7 mouse cellular contexts compared by ENCODE assay signal in genomic region chr13:73505686-73506467, GRCm38 (mm10). TPM values are rescaled to one million over a fixed set of nuclear protein-coding genes. Genes with fewer than 3 reads are reported as not detected.
DNase-seq lines count a peak whose midpoint lies in the region; ATAC-seq and TF ChIP-seq lines count a peak whose summit lies in the region.

No protein-coding gene starts in this region.

- no peak overlapping the region for H3K27ac ChIP-seq in hindbrain, postnatal 0 days

- no peak overlapping the region for H3K4me3 ChIP-seq in hindbrain, postnatal 0 days (ENCODE audit: low read length)

- peak; percentile 86 for TF ChIP-seq CTCF in hindbrain, postnatal 0 days (IDR thresholded peaks at IDR 0.05; ENCODE audit: low read depth)

- no peaks in the 10 kb centered on the region for H3K27me3 ChIP-seq in hindbrain, postnatal 0 days (ENCODE audit: insufficient read depth, low read length)

- peak; percentile 85 for DNase-seq in ZHBTc4 (ENCODE audit: low read depth, low spot score)
- peak; percentile 87 to 90 for DNase-seq in cerebellum, postnatal 14 days
- peak; percentile 66 for DNase-seq in gastrocnemius, adult 18-20 months (ENCODE audit: low spot score)
- DNase-seq in hindbrain, postnatal 0 days (ENCODE audit: low spot score): peak; percentile 87
- peak; percentile 77 for DNase-seq in left cerebral cortex, adult 11 months (ENCODE audit: low spot score)
- peak; percentile 79 for DNase-seq in right cerebral cortex, postnatal 25 days

- 62% methylated on average over 7 of the region's 7 CpGs for WGBS in hindbrain, postnatal 0 days

- H3K4me1 ChIP-seq in hindbrain, postnatal 0 days (ENCODE audit: insufficient read depth, low read length): no peaks in the 10 kb centered on the region

- H3K4me2 ChIP-seq in hindbrain, postnatal 0 days (ENCODE audit: low read depth, low read length): no peak overlapping the region

- ATAC-seq in hindbrain, postnatal 0 days: peak; percentile 76
- peak; percentile 89 for ATAC-seq in megakaryocyte progenitor cell, adult 5-6 weeks (replicated peaks; ENCODE audit: poor library complexity)

- H3K36me3 ChIP-seq in hindbrain, postnatal 0 days (ENCODE audit: insufficient read depth, low read length): peaks cover 38% of the 10 kb centered on the region

- no peak overlapping the region for H3K9ac ChIP-seq in hindbrain, postnatal 0 days (replicated peaks; ENCODE audit: low read length)

- H3K9me3 ChIP-seq in hindbrain, postnatal 0 days (ENCODE audit: low read length): no peaks in the 10 kb centered on the region

RNA-seq across cellular contexts. Expression of gene Slc6a3, which starts 30.7 kb away (rescaled TPM):
- not detected for total RNA-seq in gastrocnemius, adult 18-20 months (2021)
- total RNA-seq in hindbrain, postnatal 0 days (2014; rRNA removed): 5.7 and 8.5 TPM in 2 replicates
- polyA plus RNA-seq in hindbrain, postnatal 0 days (2015; fragmentation: Nextera tagmentation; extraction: Ambion mirVana): 0.51 and 0.79 TPM in 2 replicates
- not detected in 2 replicates for total RNA-seq in megakaryocyte progenitor cell, adult 5-6 weeks (2015)
- not detected in 2 replicates for total RNA-seq in megakaryocyte progenitor cell, adult 5-6 weeks (2017)

RNA-seq across cellular contexts. Expression of gene Lpcat1, which starts 38.9 kb away (rescaled TPM):
- total RNA-seq in gastrocnemius, adult 18-20 months (2021): 1 to 10 TPM; 2.3 to 2.4 TPM
- 191 and 199 TPM in 2 replicates for total RNA-seq in hindbrain, postnatal 0 days (2014; rRNA removed)
- polyA plus RNA-seq in hindbrain, postnatal 0 days (2015; fragmentation: Nextera tagmentation; extraction: Ambion mirVana): 75.7 and 78.5 TPM in 2 replicates
- 12.7 and 13.5 TPM in 2 replicates for total RNA-seq in megakaryocyte progenitor cell, adult 5-6 weeks (2015)
- total RNA-seq in megakaryocyte progenitor cell, adult 5-6 weeks (2017): 21.6 and 26.5 TPM in 2 replicates

Comparison
In these comparisons a context has a peak if more than half of its experiments do, and no peak if none do; other contexts are left out.
1. RNA of gene Lpcat1, which starts 38.9 kb away (total RNA-seq): 191 to 199 TPM in hindbrain, postnatal 0 days and 12.7 to 26.5 TPM in megakaryocyte progenitor cell, adult 5-6 weeks; 2.3 to 2.4 TPM in gastrocnemius, adult 18-20 months; every median in the first group is over 4 times any median in the second.
2. Peak in every context shown above with its lines, with median percentiles within 50 percentile points of each other: DNase-seq.